Mouse (Mus musculus): Measurements from ENCODE around the gene 5330417C22Rik. TPM values are rescaled to one million over a fixed set of nuclear protein-coding genes. Genes with fewer than 3 reads are reported as not detected.
A peak's percentile ranks its signal among the peaks of the same experiment; 100 is the strongest.
"Not testable (repeated sequence)": the region's sequence is repeated elsewhere in the genome, so short reads cannot be mapped to it uniquely, and the experiment has no call there.

Gene 5330417C22Rik
- total RNA-seq, 2 experiments from 2014 or later = not detected

GRCm38 (mm10) chr3:108533951-108534350 lies 2.4 kb downstream of the 5330417C22Rik start, which contains the start of gene 1700013F07Rik:
Gene 1700013F07Rik (plus strand): TSS chr3:108534150.
- ATAC-seq (replicated peaks; ENCODE audit: low FRiP score, poor library complexity, severe bottlenecking) = no peak

GRCm38 (mm10) chr3:108533114-108533885 lies 3.0 kb downstream of the 5330417C22Rik start:
- ATAC-seq (replicated peaks; ENCODE audit: low FRiP score, poor library complexity, severe bottlenecking) = no peak

GRCm38 (mm10) chr3:108528489-108528888 lies 7.8 kb downstream of the 5330417C22Rik start:
- no peak for ATAC-seq (replicated peaks; ENCODE audit: low FRiP score, poor library complexity, severe bottlenecking)

GRCm38 (mm10) chr3:108523415-108523814 lies 12.9 kb downstream of the 5330417C22Rik start:
- ATAC-seq (replicated peaks; ENCODE audit: low FRiP score, poor library complexity, severe bottlenecking) = no peak

GRCm38 (mm10) chr3:108518276-108518675 lies 18.1 kb downstream of the 5330417C22Rik start:
- no peak for ATAC-seq (replicated peaks; ENCODE audit: low FRiP score, poor library complexity, severe bottlenecking)

- no peak for ATAC-seq (replicated peaks; ENCODE audit: low FRiP score, poor library complexity, severe bottlenecking)
Measured at GRCm38 (mm10) chr3:108513465-108513864, 22.9 kb downstream of the 5330417C22Rik start.

GRCm38 (mm10) chr3:108510716-108511483 lies 25.4 kb downstream of the 5330417C22Rik start:
- ATAC-seq (replicated peaks; ENCODE audit: low FRiP score, poor library complexity, severe bottlenecking) = no peak

- no peak for ATAC-seq (replicated peaks; ENCODE audit: low FRiP score, poor library complexity, severe bottlenecking)
Measured at GRCm38 (mm10) chr3:108510156-108510555, 26.2 kb downstream of the 5330417C22Rik start.

- peak; percentile 97 for ATAC-seq (replicated peaks; ENCODE audit: low FRiP score, poor library complexity, severe bottlenecking)
Measured at GRCm38 (mm10) chr3:108508745-108509474, 27.4 kb downstream of the 5330417C22Rik start.

GRCm38 (mm10) chr3:108503908-108504307 lies 32.4 kb downstream of the 5330417C22Rik start:
- no peak for ATAC-seq (replicated peaks; ENCODE audit: low FRiP score, poor library complexity, severe bottlenecking)

- ATAC-seq (replicated peaks; ENCODE audit: low FRiP score, poor library complexity, severe bottlenecking) = not testable (repeated sequence)
Measured at GRCm38 (mm10) chr3:108501411-108501810, 34.9 kb downstream of the 5330417C22Rik start.

GRCm38 (mm10) chr3:108499826-108500225 lies 36.5 kb downstream of the 5330417C22Rik start:
- no peak for ATAC-seq (replicated peaks; ENCODE audit: low FRiP score, poor library complexity, severe bottlenecking)

- no peak for ATAC-seq (replicated peaks; ENCODE audit: low FRiP score, poor library complexity, severe bottlenecking)
Measured at GRCm38 (mm10) chr3:108497602-108498001, 38.7 kb downstream of the 5330417C22Rik start.

GRCm38 (mm10) chr3:108495486-108495885 lies 40.9 kb downstream of the 5330417C22Rik start:
- ATAC-seq (replicated peaks; ENCODE audit: low FRiP score, poor library complexity, severe bottlenecking) = no peak

- no peak for ATAC-seq (replicated peaks; ENCODE audit: low FRiP score, poor library complexity, severe bottlenecking)
Measured at GRCm38 (mm10) chr3:108494861-108495474, 41.4 kb downstream of the 5330417C22Rik start.

- ATAC-seq (replicated peaks; ENCODE audit: low FRiP score, poor library complexity, severe bottlenecking) = no peak
Measured at GRCm38 (mm10) chr3:108489968-108490367, 46.4 kb downstream of the 5330417C22Rik start.

GRCm38 (mm10) chr3:108484749-108485148 lies 51.6 kb downstream of the 5330417C22Rik start:
- no peak for ATAC-seq (replicated peaks; ENCODE audit: low FRiP score, poor library complexity, severe bottlenecking)

GRCm38 (mm10) chr3:108478800-108479199 lies 57.5 kb downstream of the 5330417C22Rik start:
- ATAC-seq (replicated peaks; ENCODE audit: low FRiP score, poor library complexity, severe bottlenecking) = no peak

- no peak for ATAC-seq (replicated peaks; ENCODE audit: low FRiP score, poor library complexity, severe bottlenecking)
Measured at GRCm38 (mm10) chr3:108476761-108477619, 59.3 kb downstream of the 5330417C22Rik start.
